Mouse (Mus musculus) limb, embryonic 10.5 days (tissue): ENCODE data around the gene Slc22a1. TPM values are rescaled to one million over a fixed set of nuclear protein-coding genes. Genes with fewer than 3 reads are reported as not detected.
"Not testable (repeated sequence)": the region's sequence is repeated elsewhere in the genome, so short reads cannot be mapped to it uniquely, and the experiment has no call there.

Experiments
- DNase-seq: peaks from one replicate; pipeline ENCODE4 v3.0.0-alpha.2; 2017; ENCODE audit warnings: low spot score
- H3K27ac ChIP-seq: fragments of 300-500 bp; sonication (generic); 2 replicates; pipeline ENCODE4 v1.5.1; 2016; ENCODE audit warnings: mild to moderate bottlenecking
- H3K27me3 ChIP-seq: fragments of 300-500 bp; sonication (generic); 2 replicates; pipeline ENCODE4 v1.6.1; 2016; ENCODE audit warnings: low read depth, mild to moderate bottlenecking; ENCODE audit not compliant: poor library complexity, severe bottlenecking
- H3K36me3 ChIP-seq: fragments of 300-500 bp; sonication (generic); 2 replicates; pipeline ENCODE4 v1.6.1; 2016; ENCODE audit warnings: mild to moderate bottlenecking, moderate library complexity
- H3K4me1 ChIP-seq: fragments of 300-500 bp; sonication (generic); 2 replicates; pipeline ENCODE4 v1.6.1; 2016
- H3K4me3 ChIP-seq: fragments of 300-500 bp; sonication (generic); 2 replicates; pipeline ENCODE4 v1.5.1; 2016; ENCODE audit warnings: mild to moderate bottlenecking, moderate library complexity
- H3K9me3 ChIP-seq: fragments of 300-500 bp; sonication (generic); replicated peaks from 2 replicates; pipeline ENCODE4 v1.6.1; 2016; ENCODE audit warnings: mild to moderate bottlenecking
- WGBS: fragments of 180-500 bp; shearing (Covaris S2); methylation state at CpG from one replicate; pipeline ENCODE4 v1.1.7; 2016; 5-methylcytosine and 5-hydroxymethylcytosine counted together
- polyA plus RNA-seq: library from polyadenylated mRNA; unstranded; fragments of >200 nt; fragmentation: Nextera tagmentation; extraction: Ambion mirVana; gene quantifications from 2 replicates; pipeline ENCODE4 v1.2.1, GENCODE M21; 2016

Gene Slc22a1
- polyA plus RNA-seq, 1 experiment from 2014 or later = not detected

GRCm38 (mm10) chr17:12674980-12675379 lies 649 bp downstream of the Slc22a1 start:
- not testable (repeated sequence) for H3K36me3 ChIP-seq, H3K27ac ChIP-seq, H3K27me3 ChIP-seq, H3K4me3 ChIP-seq, DNase-seq, H3K9me3 ChIP-seq
- WGBS = 92% methylated on average over 7 of the region's 7 CpGs
- H3K4me1 ChIP-seq = peaks cover 10% of the 10 kb centered on the region; the same call in 1 of the 2 replicates

- Histone ChIP-seq H3K27ac (peak overlapping the region; percentile 7; the same call in 1 of the 2 replicates), H3K4me3 (no peak overlapping the region), H3K36me3 (no peaks in the 10 kb centered on the region), H3K9me3 (no peaks in the 10 kb centered on the region), H3K27me3 (no peaks in the 10 kb centered on the region), H3K4me1 (peaks cover 21% of the 10 kb centered on the region)
- 78% methylated on average over 3 of the region's 3 CpGs for WGBS
- DNase-seq = no peak
These were observed 1.8 kb downstream of the Slc22a1 start for GRCm38 (mm10) chr17:12673871-12674270.

GRCm38 (mm10) chr17:12672285-12672790 lies 3.3 kb downstream of the Slc22a1 start:
- Histone ChIP-seq H3K27me3 (no peaks in the 10 kb centered on the region), H3K27ac (peak overlapping the region; percentile 77), H3K4me1 (peaks cover 28% of the 10 kb centered on the region), H3K36me3 (no peaks in the 10 kb centered on the region), H3K4me3 (no peak overlapping the region), H3K9me3 (no peaks in the 10 kb centered on the region)
- WGBS = 49% methylated on average over 7 of the region's 7 CpGs
- peak; percentile 45 for DNase-seq

- no peak for DNase-seq
- H3K4me1 ChIP-seq = peaks cover 30% of the 10 kb centered on the region
- 0 out of 2 replicates have a peak overlapping the region, but pooled peaks have one; percentile 3 for H3K27ac ChIP-seq
- H3K27me3 ChIP-seq = no peaks in the 10 kb centered on the region
- H3K36me3 ChIP-seq = no peaks in the 10 kb centered on the region
- H3K9me3 ChIP-seq = no peaks in the 10 kb centered on the region
- WGBS = 94% methylated on average over 5 of the region's 5 CpGs
- no peak overlapping the region for H3K4me3 ChIP-seq
These were observed 4.5 kb downstream of the Slc22a1 start for GRCm38 (mm10) chr17:12671029-12671605.

GRCm38 (mm10) chr17:12669363-12669679 lies 6.3 kb downstream of the Slc22a1 start:
- no peaks in the 10 kb centered on the region for H3K36me3 ChIP-seq
- H3K27me3 ChIP-seq = no peaks in the 10 kb centered on the region
- peak overlapping the region; percentile 66 for H3K27ac ChIP-seq
- peaks cover 31% of the 10 kb centered on the region for H3K4me1 ChIP-seq
- no peaks in the 10 kb centered on the region for H3K9me3 ChIP-seq
- DNase-seq = no peak
- H3K4me3 ChIP-seq = no peak overlapping the region

- peaks cover 37% of the 10 kb centered on the region for H3K4me1 ChIP-seq
- no peaks in the 10 kb centered on the region for H3K36me3 ChIP-seq
- DNase-seq = no peak
- no peaks in the 10 kb centered on the region for H3K27me3 ChIP-seq
- no peak overlapping the region for H3K4me3 ChIP-seq
- peak overlapping the region; percentile 66; the same call in 1 of the 2 replicates for H3K27ac ChIP-seq
- WGBS = 12% methylated on average over 7 of the region's 7 CpGs
- H3K9me3 ChIP-seq = no peaks in the 10 kb centered on the region
These were observed 6.9 kb downstream of the Slc22a1 start for GRCm38 (mm10) chr17:12668478-12669362.

- H3K4me3 ChIP-seq = no peak overlapping the region
- DNase-seq = no peak
- no peaks in the 10 kb centered on the region for H3K27me3 ChIP-seq
- no peaks in the 10 kb centered on the region for H3K36me3 ChIP-seq
- no peak overlapping the region for H3K27ac ChIP-seq
- peaks cover 29% of the 10 kb centered on the region for H3K4me1 ChIP-seq
- no peaks in the 10 kb centered on the region for H3K9me3 ChIP-seq
- 70% methylated on average over 8 of the region's 8 CpGs for WGBS
These were observed 11.5 kb downstream of the Slc22a1 start for GRCm38 (mm10) chr17:12664156-12664555.

GRCm38 (mm10) chr17:12660572-12661260 lies 14.9 kb downstream of the Slc22a1 start:
- Histone ChIP-seq H3K4me3 (no peak overlapping the region), H3K4me1 (peaks cover 17% of the 10 kb centered on the region), H3K36me3 (no peaks in the 10 kb centered on the region), H3K27ac (no peak overlapping the region; the same call in 1 of the 2 replicates), H3K27me3 (no peaks in the 10 kb centered on the region), H3K9me3 (no peaks in the 10 kb centered on the region)
- no peak for DNase-seq
- WGBS = 77% methylated on average over 13 of the region's 13 CpGs

GRCm38 (mm10) chr17:12659233-12659632 lies 16.4 kb downstream of the Slc22a1 start:
- 92% methylated on average over 10 of the region's 10 CpGs for WGBS
- Histone ChIP-seq H3K4me3 (no peak overlapping the region), H3K9me3 (no peaks in the 10 kb centered on the region), H3K27ac (no peak overlapping the region), H3K27me3 (no peaks in the 10 kb centered on the region), H3K36me3 (no peaks in the 10 kb centered on the region), H3K4me1 (peaks cover 15% of the 10 kb centered on the region)
- no peak for DNase-seq

GRCm38 (mm10) chr17:12658784-12659183 lies 16.8 kb downstream of the Slc22a1 start:
- Histone ChIP-seq H3K36me3 (no peaks in the 10 kb centered on the region), H3K4me3 (no peak overlapping the region), H3K9me3 (no peaks in the 10 kb centered on the region), H3K27ac (no peak overlapping the region), H3K27me3 (no peaks in the 10 kb centered on the region), H3K4me1 (peaks cover 10% of the 10 kb centered on the region; the same call in 1 of the 2 replicates)
- no peak for DNase-seq
- WGBS = 87% methylated on average over 7 of the region's 7 CpGs

GRCm38 (mm10) chr17:12655826-12656225 lies 19.8 kb downstream of the Slc22a1 start:
- Histone ChIP-seq H3K27ac (no peak overlapping the region), H3K9me3 (no peaks in the 10 kb centered on the region), H3K4me1 (no peaks in the 10 kb centered on the region), H3K4me3 (no peak overlapping the region), H3K36me3 (no peaks in the 10 kb centered on the region), H3K27me3 (no peaks in the 10 kb centered on the region)
- WGBS = 83% methylated on average over 7 of the region's 7 CpGs
- no peak for DNase-seq

GRCm38 (mm10) chr17:12654061-12654460 lies 21.6 kb downstream of the Slc22a1 start:
- Histone ChIP-seq H3K4me1 (0 out of 2 replicates have a peak, but pooled peaks cover 5% of the 10 kb centered on the region), H3K36me3 (no peaks in the 10 kb centered on the region), H3K9me3 (no peaks in the 10 kb centered on the region), H3K4me3 (no peak overlapping the region), H3K27ac (no peak overlapping the region), H3K27me3 (no peaks in the 10 kb centered on the region)
- DNase-seq = no peak
- 92% methylated on average over 3 of the region's 3 CpGs for WGBS

GRCm38 (mm10) chr17:12652604-12653003 lies 23.0 kb downstream of the Slc22a1 start:
- H3K27ac ChIP-seq = no peak overlapping the region
- H3K4me3 ChIP-seq = no peak overlapping the region
- H3K9me3 ChIP-seq = no peaks in the 10 kb centered on the region
- H3K27me3 ChIP-seq = no peaks in the 10 kb centered on the region
- 0 out of 2 replicates have a peak, but pooled peaks cover 5% of the 10 kb centered on the region for H3K4me1 ChIP-seq
- WGBS = 92% methylated on average over 11 of the region's 11 CpGs
- no peak for DNase-seq
- H3K36me3 ChIP-seq = no peaks in the 10 kb centered on the region
